Mouse (Mus musculus): Measurements from ENCODE around the gene Galns.

DNA sequence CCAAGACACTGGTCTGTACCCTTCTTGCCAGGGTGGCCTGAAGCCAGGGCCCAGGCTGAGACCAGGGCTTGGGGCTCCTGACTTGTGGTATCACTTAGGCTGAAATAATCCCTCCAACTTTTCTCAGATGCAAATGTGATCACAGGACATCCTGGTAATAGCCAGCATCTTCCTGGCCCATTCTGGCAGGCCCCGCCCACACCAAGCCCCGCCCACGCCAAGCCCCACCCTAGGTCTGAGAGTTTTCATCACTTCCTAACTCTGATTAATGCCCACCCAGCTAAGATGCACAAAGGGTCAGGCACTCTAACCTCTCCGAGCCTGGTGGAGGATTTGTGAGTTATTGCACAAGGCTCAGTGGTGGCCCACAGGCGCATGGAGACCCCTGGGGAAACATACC is 9.2 kb upstream of the Galns start:
- TF ChIP-seq ZKSCAN1 (IDR thresholded peaks at IDR 0.05; ENCODE audit: borderline replicate concordance, low read depth, low read length): no peak
- no peak for TF ChIP-seq SMC3 (IDR thresholded peaks at IDR 0.05; ENCODE audit: low read depth, low read length)
- no peak for TF ChIP-seq TCF12 (IDR thresholded peaks at IDR 0.05; ENCODE audit: low read depth, low read length)
